Mouse (Mus musculus) midbrain, postnatal 0 days (tissue): ENCODE results near the gene Dpf1. TPM values are rescaled to one million over a fixed set of nuclear protein-coding genes. Genes with fewer than 3 reads are reported as not detected.

Experiments used
- ATAC-seq: fragments of 200-750 bp; cut with Nextera tagmentation; 2 replicates; pipeline ENCODE4 v1.8.0; 2017; ENCODE audit warnings: moderate number of reproducible peaks, mild to moderate bottlenecking, moderate TSS enrichment, moderate library complexity; ENCODE audit not compliant: low FRiP score
- DNase-seq: peaks from one replicate; pipeline ENCODE4 v3.0.0-alpha.2; 2015; ENCODE audit warnings: low spot score
- H3K27ac ChIP-seq: fragments of 300-500 bp; sonication (generic); 2 replicates; pipeline ENCODE4 v1.5.1; 2014; ENCODE audit warnings: low read depth, mild to moderate bottlenecking, low read length, mixed read lengths
- H3K27me3 ChIP-seq: fragments of 300-500 bp; sonication (generic); 2 replicates; pipeline ENCODE4 v1.6.1; 2014; ENCODE audit warnings: low read length, control low read depth, mixed read lengths; ENCODE audit not compliant: insufficient read depth
- H3K36me3 ChIP-seq: fragments of 300-500 bp; sonication (generic); 2 replicates; pipeline ENCODE4 v1.6.1; 2014; ENCODE audit warnings: low read length, control low read depth, mixed read lengths; ENCODE audit not compliant: insufficient read depth
- H3K4me1 ChIP-seq: fragments of 300-500 bp; sonication (generic); 2 replicates; pipeline ENCODE4 v1.6.1; 2014; ENCODE audit warnings: mild to moderate bottlenecking, control low read depth, antibody characterized with exemption, low read length, mixed read lengths; ENCODE audit not compliant: insufficient read depth
- H3K4me2 ChIP-seq: fragments of 300-500 bp; sonication (generic); 2 replicates; pipeline ENCODE4 v1.6.1; 2014; ENCODE audit warnings: low read depth, mild to moderate bottlenecking, low read length, mixed read lengths; ENCODE audit not compliant: poor library complexity, severe bottlenecking
- H3K4me3 ChIP-seq: fragments of 300-500 bp; sonication (generic); 2 replicates; pipeline ENCODE4 v1.5.1; 2014; ENCODE audit warnings: low read depth, mild to moderate bottlenecking, low read length, moderate library complexity
- H3K9ac ChIP-seq: fragments of 300-500 bp; sonication (generic); replicated peaks from 2 replicates; pipeline ENCODE4 v1.6.1; 2014; ENCODE audit warnings: mild to moderate bottlenecking, low read length, moderate library complexity, mixed read lengths; ENCODE audit not compliant: poor library complexity, severe bottlenecking
- H3K9me3 ChIP-seq: fragments of 300-500 bp; sonication (generic); 2 replicates; pipeline ENCODE4 v1.6.1; 2016; ENCODE audit warnings: low read length, control low read depth
- CTCF ChIP-seq: IDR thresholded peaks from 2 replicates; pipeline ENCODE4 v1.5.1; 2016; ENCODE audit warnings: antibody characterized with exemption, mild to moderate bottlenecking
- WGBS: fragments of 180-500 bp; shearing (Covaris S2); extraction: QIAGEN DNeasy Blood & Tissue Kit; methylation state at CpG from one replicate; pipeline ENCODE4 v1.1.7; 2014; 5-methylcytosine and 5-hydroxymethylcytosine counted together
- polyA plus RNA-seq: library from polyadenylated mRNA; unstranded; fragments of >200 nt; fragmentation: Nextera tagmentation; extraction: Ambion mirVana; gene quantifications from 2 replicates; pipeline ENCODE4 v1.2.1, GENCODE M21; 2015
- total RNA-seq: library from RNA; depleted of rRNA; stranded (reverse); fragments of >200 nt; gene quantifications from 2 replicates; pipeline ENCODE4 v1.2.3, GENCODE M21; 2014

Gene Dpf1
- total and polyA plus RNA-seq, 2 experiments from 2014 or later, result 160 to 192 TPM

DNA sequence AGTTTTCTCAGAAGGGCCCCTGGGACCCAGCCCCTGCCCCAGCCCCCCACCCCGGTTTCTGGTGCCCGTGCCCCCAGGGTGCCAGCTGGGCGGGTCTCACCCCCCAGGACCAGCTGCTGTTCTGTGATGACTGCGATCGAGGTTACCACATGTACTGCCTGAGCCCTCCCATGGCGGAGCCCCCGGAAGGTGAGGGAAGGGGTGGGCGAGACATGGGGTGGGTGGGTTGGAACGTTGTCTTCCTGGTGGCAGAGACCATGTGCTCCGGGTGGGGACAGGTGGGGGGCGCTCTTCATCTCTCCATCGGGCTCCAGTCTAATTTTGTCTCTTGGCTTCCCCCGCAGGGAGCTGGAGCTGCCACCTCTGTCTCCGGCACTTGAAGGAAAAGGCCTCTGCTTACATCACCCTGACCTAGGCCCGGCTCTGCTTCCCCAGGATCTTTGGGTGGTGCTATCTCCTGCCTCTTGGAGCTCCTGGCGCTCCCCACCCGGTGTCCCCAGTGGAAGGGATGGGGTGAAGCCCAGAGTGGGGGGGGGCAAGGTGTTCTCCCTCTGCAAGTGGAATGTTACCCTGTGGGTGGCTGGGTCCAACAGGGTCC lies 12.5 kb downstream of the Dpf1 start:
- Histone ChIP-seq H3K4me1 (peaks cover 51% of the 10 kb centered on the region), H3K36me3 (peaks cover 13% of the 10 kb centered on the region; the same call in 1 of the 2 replicates), H3K9ac (peak overlapping the region; percentile 34), H3K27me3 (no peaks in the 10 kb centered on the region), H3K27ac (peak overlapping the region; percentile 96), H3K9me3 (no peaks in the 10 kb centered on the region), H3K4me2 (0 out of 2 replicates have a peak overlapping the region, but pooled peaks have one; percentile 9), H3K4me3 (no peak overlapping the region)
- no peak for DNase-seq
- 49% methylated on average over 17 of the region's 17 CpGs for WGBS
- no peak for TF ChIP-seq CTCF
- ATAC-seq, result no peak

- H3K9me3 ChIP-seq, result no peaks in the 10 kb centered on the region
- H3K9ac ChIP-seq, result peak overlapping the region; percentile 34
- peak; percentile 42 for TF ChIP-seq CTCF
- DNase-seq (peak; percentile 68), ATAC-seq (peak; percentile 45)
- 0 out of 2 replicates have a peak overlapping the region, but pooled peaks have one; percentile 28 for H3K4me2 ChIP-seq
- peaks cover 17% of the 10 kb centered on the region for H3K36me3 ChIP-seq
- H3K4me3 ChIP-seq, result no peak overlapping the region
- H3K27me3 ChIP-seq, result no peaks in the 10 kb centered on the region
- peaks cover 51% of the 10 kb centered on the region for H3K4me1 ChIP-seq
- WGBS, result 3% methylated on average over 10 of the region's 10 CpGs
- peak overlapping the region; percentile 96 for H3K27ac ChIP-seq
Observed at GRCm38 (mm10) chr7:29316976-29317375, 13.2 kb downstream of the Dpf1 start.

GRCm38 (mm10) chr7:29317558-29317957 lies 13.8 kb downstream of the Dpf1 start:
- 0% methylated on average over 2 of the region's 2 CpGs for WGBS
- peaks cover 18% of the 10 kb centered on the region for H3K36me3 ChIP-seq
- TF ChIP-seq CTCF, result no peak
- H3K4me2 ChIP-seq, result peak overlapping the region; percentile 28; the same call in 1 of the 2 replicates
- peak overlapping the region; percentile 34 for H3K9ac ChIP-seq
- ATAC-seq (peak; percentile 53), DNase-seq (peak; percentile 92)
- H3K9me3 ChIP-seq, result no peaks in the 10 kb centered on the region
- H3K4me1 ChIP-seq, result peaks cover 51% of the 10 kb centered on the region
- no peaks in the 10 kb centered on the region for H3K27me3 ChIP-seq
- H3K27ac ChIP-seq, result peak overlapping the region; percentile 96
- H3K4me3 ChIP-seq, result no peak overlapping the region

- peak overlapping the region; percentile 96 for H3K27ac ChIP-seq
- H3K9me3 ChIP-seq, result no peaks in the 10 kb centered on the region
- H3K4me1 ChIP-seq, result peaks cover 51% of the 10 kb centered on the region
- DNase-seq (no peak), ATAC-seq (no peak)
- no peaks in the 10 kb centered on the region for H3K27me3 ChIP-seq
- WGBS, result 4% methylated on average over 18 of the region's 18 CpGs
- peaks cover 18% of the 10 kb centered on the region for H3K36me3 ChIP-seq
- H3K9ac ChIP-seq, result peak overlapping the region; percentile 9; the same call in 1 of the 2 replicates
- H3K4me3 ChIP-seq, result no peak overlapping the region
- peak overlapping the region; percentile 28; the same call in 1 of the 2 replicates for H3K4me2 ChIP-seq
- TF ChIP-seq CTCF, result no peak
Observed at GRCm38 (mm10) chr7:29318115-29318911, 14.6 kb downstream of the Dpf1 start.

GRCm38 (mm10) chr7:29319337-29320307 lies 15.9 kb downstream of the Dpf1 start:
- 16% methylated on average over 19 of the region's 19 CpGs for WGBS
- H3K9ac ChIP-seq, result 0 out of 2 replicates have a peak overlapping the region, but pooled peaks have one; percentile 29
- H3K9me3 ChIP-seq, result no peaks in the 10 kb centered on the region
- H3K4me3 ChIP-seq, result no peak overlapping the region
- H3K4me2 ChIP-seq, result peak overlapping the region; percentile 25
- H3K27ac ChIP-seq, result peak overlapping the region; percentile 96
- H3K36me3 ChIP-seq, result peaks cover 23% of the 10 kb centered on the region
- H3K4me1 ChIP-seq, result peaks cover 41% of the 10 kb centered on the region
- H3K27me3 ChIP-seq, result no peaks in the 10 kb centered on the region
- DNase-seq, result no peak
- TF ChIP-seq CTCF, result peak; percentile 62
- ATAC-seq, result no peak
